Mouse (Mus musculus) forebrain, embryonic 16.5 days (tissue): ENCODE results near the gene Nthl1. TPM values are rescaled to one million over a fixed set of nuclear protein-coding genes. Genes with fewer than 3 reads are reported as not detected.

Source experiments
- microRNA-seq: library from miRNA; unstranded; fragments of <30 nt; microRNA quantifications from one replicate; pipeline ENCODE4, GENCODE M21; 2017
- polyA plus RNA-seq: library from polyadenylated mRNA; unstranded; fragments of >200 nt; fragmentation: Nextera tagmentation; extraction: Ambion mirVana; gene quantifications from 2 replicates; pipeline ENCODE4 v1.2.1, GENCODE M21; 2015

Gene Nthl1
- polyA plus RNA-seq, 1 experiment from 2014 or later: 14.4 TPM

Small RNA genes lying within 50 kb of the gene (microRNA-seq; reads per million reads assigned to microRNA genes)
- not detected for gene Gm24589

Other genes starting within 250 kb of the Nthl1 start
- 362 and 389 TPM in 2 replicates for gene Rnps1, start 218.1 kb upstream of the Nthl1 start, polyA plus RNA-seq
- gene Eci1, start 206.0 kb upstream of the Nthl1 start, polyA plus RNA-seq: 30.4 and 34.8 TPM in 2 replicates
- 6.2 and 9.5 TPM in 2 replicates for gene Dnase1l2, start 189.6 kb upstream of the Nthl1 start, polyA plus RNA-seq
- 37.9 and 54.0 TPM in 2 replicates for gene E4f1, start 162.4 kb upstream of the Nthl1 start, polyA plus RNA-seq
- gene Pgp, start 162.3 kb upstream of the Nthl1 start, polyA plus RNA-seq: 50.5 and 54.0 TPM in 2 replicates
- gene Bricd5, start 158.8 kb upstream of the Nthl1 start, polyA plus RNA-seq: 0.39 and 0.92 TPM in 2 replicates
- 38.9 and 42.4 TPM in 2 replicates for gene Mlst8, start 153.6 kb upstream of the Nthl1 start, polyA plus RNA-seq
- 18.8 and 30.4 TPM in 2 replicates for gene Caskin1, start 144.1 kb upstream of the Nthl1 start, polyA plus RNA-seq
- gene Traf7, start 104.7 kb upstream of the Nthl1 start, polyA plus RNA-seq: 108 and 121 TPM in 2 replicates
- gene Rab26, start 98.5 kb upstream of the Nthl1 start, polyA plus RNA-seq: 6.8 and 10.9 TPM in 2 replicates
- 18.3 and 27.6 TPM in 2 replicates for gene Pkd1, start 82.8 kb upstream of the Nthl1 start, polyA plus RNA-seq
- 80.4 and 86.8 TPM in 2 replicates for gene Tsc2, start 50 bp upstream of the Nthl1 start, polyA plus RNA-seq
- 28.1 and 31.2 TPM in 2 replicates for gene Slc9a3r2, start 17.6 kb downstream of the Nthl1 start, polyA plus RNA-seq
- not detected in 2 replicates for gene Npw, start 25.8 kb downstream of the Nthl1 start, polyA plus RNA-seq
- 17.9 and 22.0 TPM in 2 replicates for gene Zfp598, start 37.0 kb downstream of the Nthl1 start, polyA plus RNA-seq
- gene Syngr3, start 57.3 kb downstream of the Nthl1 start, polyA plus RNA-seq: 143 and 193 TPM in 2 replicates
- gene Gfer, start 63.5 kb downstream of the Nthl1 start, polyA plus RNA-seq: 35.0 and 35.4 TPM in 2 replicates
- 2.0 and 2.7 TPM in 2 replicates for gene Noxo1, start 63.6 kb downstream of the Nthl1 start, polyA plus RNA-seq
- 83.7 and 85.5 TPM in 2 replicates for gene Tbl3, start 75.0 kb downstream of the Nthl1 start, polyA plus RNA-seq
- not detected in 2 replicates for gene Rnf151, start 85.4 kb downstream of the Nthl1 start, polyA plus RNA-seq
- gene Rps2, start 85.4 kb downstream of the Nthl1 start, polyA plus RNA-seq: 787 and 797 TPM in 2 replicates
- gene Ndufb10, start 91.8 kb downstream of the Nthl1 start, polyA plus RNA-seq: 220 and 233 TPM in 2 replicates
- not detected in 2 replicates for gene Rpl3l, start 95.1 kb downstream of the Nthl1 start, polyA plus RNA-seq
- gene Msrb1, start 104.0 kb downstream of the Nthl1 start, polyA plus RNA-seq: 20.0 and 21.1 TPM in 2 replicates
- 0.32 TPM in 1 of 2 replicates, not detected in the other for gene Hs3st6, start 120.3 kb downstream of the Nthl1 start, polyA plus RNA-seq
- not detected in 2 replicates for gene Meiob, start 171.6 kb downstream of the Nthl1 start, polyA plus RNA-seq
- gene Hagh, start 207.5 kb downstream of the Nthl1 start, polyA plus RNA-seq: 40.2 and 50.1 TPM in 2 replicates
- gene Fahd1, start 217.7 kb downstream of the Nthl1 start, polyA plus RNA-seq: 14.4 and 17.8 TPM in 2 replicates
- 0.19 TPM in 1 of 2 replicates, not detected in the other for gene Igfals, start 233.3 kb downstream of the Nthl1 start, polyA plus RNA-seq